Comparison of ENCODE assay signal across 10 mouse cellular contexts in genomic region chr3:122518231-122518736, GRCm38 (mm10).
DNase-seq lines count a peak whose midpoint lies in the region; ATAC-seq and TF ChIP-seq lines count a peak whose summit lies in the region.
"Had no signal": no experiment of that assay in that cellular context is flagged by ENCODE, and none has a peak within 500 bp of the region (broad histone marks: within the 10 kb centered on the region; RNA-seq: fewer than 3 reads in every experiment).

No protein-coding gene starts in this region.

- no peaks in the 10 kb centered on the region; the same call in 1 of the 2 replicates for H3K4me1 ChIP-seq in lung, embryonic 16.5 days (replicated peaks; ENCODE audit: control insufficient read depth, insufficient read depth, low read length)
- peaks cover 44% of the 10 kb centered on the region for H3K4me1 ChIP-seq in embryonic facial prominence, embryonic 15.5 days
- H3K4me1 ChIP-seq in hindbrain, postnatal 0 days (ENCODE audit: insufficient read depth, low read length), result peaks cover 29% of the 10 kb centered on the region
- H3K4me1 ChIP-seq in neural tube, embryonic 13.5 days (replicated peaks), result peaks cover 42% of the 10 kb centered on the region

- H3K4me3 ChIP-seq in lung, embryonic 16.5 days (ENCODE audit: low read length), result no peak overlapping the region
- H3K4me3 ChIP-seq in embryonic facial prominence, embryonic 15.5 days (replicated peaks), result no peak overlapping the region
- no peak overlapping the region for H3K4me3 ChIP-seq in hindbrain, postnatal 0 days (ENCODE audit: low read length)
- H3K4me3 ChIP-seq in neural tube, embryonic 13.5 days, result no peak overlapping the region

- WGBS in lung, embryonic 16.5 days, result 46% methylated on average over 9 of the region's 9 CpGs
- 22% methylated on average over 9 of the region's 9 CpGs for WGBS in embryonic facial prominence, embryonic 15.5 days
- WGBS in hindbrain, postnatal 0 days, result 17% methylated on average over 9 of the region's 9 CpGs
- 21% methylated on average over 9 of the region's 9 CpGs for WGBS in neural tube, embryonic 13.5 days

- no peaks in the 10 kb centered on the region for H3K9me3 ChIP-seq in lung, embryonic 16.5 days (ENCODE audit: control insufficient read depth, low read length)
- no peaks in the 10 kb centered on the region for H3K9me3 ChIP-seq in embryonic facial prominence, embryonic 15.5 days (replicated peaks)
- H3K9me3 ChIP-seq in hindbrain, postnatal 0 days (ENCODE audit: low read length), result no peaks in the 10 kb centered on the region
- H3K9me3 ChIP-seq in neural tube, embryonic 13.5 days, result no peaks in the 10 kb centered on the region
- H3K9me3 ChIP-seq: G1E had no signal

- DNase-seq in lung, postnatal 36 days, result no peak
- DNase-seq in hindbrain, postnatal 0 days (ENCODE audit: low spot score), result peak; percentile 69
- no peak for DNase-seq in frontal cortex, adult 2 months (ENCODE audit: extremely low spot score in 1 of 2, low spot score in 1 of 2)
- no peak for DNase-seq in right cerebral cortex, adult 2 months (ENCODE audit: low spot score in 2 of 2)
- DNase-seq in right cerebral cortex, adult 18-20 months, result no peak
- DNase-seq: liver, postnatal 0 days had no signal

- no peak overlapping the region for H3K27ac ChIP-seq in lung, embryonic 16.5 days (ENCODE audit: low read length)
- H3K27ac ChIP-seq in embryonic facial prominence, embryonic 15.5 days (replicated peaks), result peak overlapping the region; percentile 63
- peak overlapping the region; percentile 36; the same call in 1 of the 2 replicates for H3K27ac ChIP-seq in hindbrain, postnatal 0 days
- H3K27ac ChIP-seq in neural tube, embryonic 13.5 days (replicated peaks), result peak overlapping the region; percentile 85

- no peak for TF ChIP-seq CTCF in hindbrain, postnatal 0 days (IDR thresholded peaks at IDR 0.05; ENCODE audit: low read depth)

- H3K27me3 ChIP-seq in lung, embryonic 16.5 days (ENCODE audit: control insufficient read depth, insufficient read depth, low read depth, low read length), result no peaks in the 10 kb centered on the region
- H3K27me3 ChIP-seq in embryonic facial prominence, embryonic 15.5 days, result no peaks in the 10 kb centered on the region
- H3K27me3 ChIP-seq in hindbrain, postnatal 0 days (ENCODE audit: insufficient read depth, low read length), result no peaks in the 10 kb centered on the region
- H3K27me3 ChIP-seq in neural tube, embryonic 13.5 days, result no peaks in the 10 kb centered on the region

- no peak overlapping the region for H3K9ac ChIP-seq in lung, embryonic 16.5 days (ENCODE audit: low read length)
- H3K9ac ChIP-seq in embryonic facial prominence, embryonic 15.5 days, result no peak overlapping the region
- no peak overlapping the region for H3K9ac ChIP-seq in hindbrain, postnatal 0 days (replicated peaks; ENCODE audit: low read length)
- H3K9ac ChIP-seq in neural tube, embryonic 13.5 days, result 0 out of 2 replicates have a peak overlapping the region, but pooled peaks have one; percentile 34
- H3K9ac ChIP-seq: liver, postnatal 0 days had no signal

- no peak overlapping the region for H3K4me2 ChIP-seq in lung, embryonic 16.5 days (ENCODE audit: low read depth, low read length)
- 0 out of 2 replicates have a peak overlapping the region, but pooled peaks have one; percentile 13 for H3K4me2 ChIP-seq in embryonic facial prominence, embryonic 15.5 days (replicated peaks)
- no peak overlapping the region for H3K4me2 ChIP-seq in hindbrain, postnatal 0 days (ENCODE audit: low read depth, low read length)
- peak overlapping the region; percentile 21; the same call in 1 of the 2 replicates for H3K4me2 ChIP-seq in neural tube, embryonic 13.5 days

- H3K36me3 ChIP-seq in lung, embryonic 16.5 days (ENCODE audit: control insufficient read depth, insufficient read depth, low read length), result 0 out of 2 replicates have a peak, but pooled peaks cover under 1% of the 10 kb centered on the region
- H3K36me3 ChIP-seq in embryonic facial prominence, embryonic 15.5 days, result no peaks in the 10 kb centered on the region
- no peaks in the 10 kb centered on the region for H3K36me3 ChIP-seq in hindbrain, postnatal 0 days (ENCODE audit: insufficient read depth, low read length)
- H3K36me3 ChIP-seq in neural tube, embryonic 13.5 days, result peaks cover 6% of the 10 kb centered on the region; the same call in 1 of the 2 replicates
- H3K36me3 ChIP-seq: G1E had no signal

- ATAC-seq in lung, embryonic 16.5 days (ENCODE audit: low read depth), result peak; percentile 20; the same call in 1 of the 2 replicates
- peak; percentile 88 for ATAC-seq in embryonic facial prominence, embryonic 15.5 days (ENCODE audit: insufficient number of reproducible peaks, low FRiP score, low TSS enrichment, low read depth)
- ATAC-seq in hindbrain, postnatal 0 days, result peak; percentile 52
- ATAC-seq in neural tube, embryonic 13.5 days (ENCODE audit: low read depth), result peak; percentile 92
- ATAC-seq: liver, postnatal 0 days had no signal

Comparison
In these comparisons a context has a peak if more than half of its experiments do, and no peak if none do; other contexts are left out.
1. ATAC-seq: peak in every context shown above with its lines; median percentile 92 in neural tube, embryonic 13.5 days; 88 in embryonic facial prominence, embryonic 15.5 days; 52 in hindbrain, postnatal 0 days; 20 in lung, embryonic 16.5 days.
2. H3K4me2 ChIP-seq: peak in embryonic facial prominence, embryonic 15.5 days (single experiment) and neural tube, embryonic 13.5 days (single experiment); none in lung, embryonic 16.5 days (single experiment) and hindbrain, postnatal 0 days (single experiment).